Mouse (Mus musculus) c-Kit-positive CD71-positive TER-119-negative erythroid progenitor cells, embryonic 14.5 days (primary cell): ENCODE results near the gene 9030624G23Rik.
"Not testable (repeated sequence)": the region's sequence is repeated elsewhere in the genome, so short reads cannot be mapped to it uniquely, and the experiment has no call there.

Experiments used
- DNase-seq: peaks from one replicate; pipeline ENCODE4 v3.0.0-alpha.2; 2013; ENCODE audit warnings: low read depth

Gene 9030624G23Rik

DNA sequence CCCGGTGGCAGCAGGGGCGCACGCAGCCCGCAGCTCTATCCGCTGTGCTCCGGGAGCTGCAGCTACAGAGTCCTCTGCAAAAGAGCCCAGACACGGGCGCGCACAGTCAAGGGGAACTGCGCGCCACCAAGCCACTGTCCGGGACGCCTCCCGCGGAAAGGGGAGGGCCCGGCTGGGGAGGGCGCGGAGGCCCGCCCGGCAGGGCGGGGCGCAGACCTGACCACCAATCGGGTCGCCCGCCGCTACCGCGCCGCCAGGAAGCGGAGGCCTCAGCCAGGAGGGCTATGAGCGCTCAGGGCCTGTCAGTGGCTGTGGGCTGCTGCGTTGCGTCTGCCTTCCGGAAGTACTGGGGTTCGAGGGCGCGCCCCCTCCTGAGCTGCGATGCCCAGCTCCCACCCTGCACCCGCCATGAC is at the start of gene 9030624G23Rik:
Gene 9030624G23Rik, minus strand, starts transcription at position 139 of the 413 bp plus-strand sequence.
- DNase-seq, result not testable (repeated sequence)

DNA sequence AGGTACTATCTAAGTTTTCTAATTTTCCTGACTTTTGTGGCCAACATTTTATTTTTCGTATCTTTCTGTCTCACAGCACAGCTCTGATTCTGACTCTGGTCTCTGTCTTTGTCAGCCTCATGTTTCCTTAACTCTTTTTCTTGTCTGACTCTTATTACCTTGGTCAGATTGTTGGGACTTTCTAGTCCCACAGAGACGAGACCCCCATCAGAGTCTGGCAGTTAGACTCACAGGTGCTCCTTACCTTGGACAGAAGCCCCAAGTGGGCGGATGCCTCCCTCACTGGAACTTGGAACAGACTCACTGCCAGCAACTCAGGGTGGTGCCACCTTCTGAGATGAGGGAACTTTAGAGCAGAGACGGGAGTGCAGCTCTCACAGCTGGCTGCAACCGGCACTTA is 13.9 kb downstream of the 9030624G23Rik start:
- not testable (repeated sequence) for DNase-seq
